In genomic region chr13:53219391-53219790, GRCm38 (mm10) we compare ENCODE assay signal across 28 mouse cellular contexts.
"Had no signal": no experiment of that assay in that cellular context is flagged by ENCODE, and none has a peak within 500 bp of the region (broad histone marks: within the 10 kb centered on the region; RNA-seq: fewer than 3 reads in every experiment).

No protein-coding gene starts in this region.

- H3K4me3 ChIP-seq: embryonic facial prominence, embryonic 10.5 days; embryonic facial prominence, embryonic 12.5 days; embryonic facial prominence, embryonic 13.5 days; embryonic facial prominence, embryonic 15.5 days; erythroblast, embryonic 14.5 days; forebrain, embryonic 10.5 days; forebrain, embryonic 12.5 days; forebrain, embryonic 13.5 days; forebrain, embryonic 15.5 days; gastrocnemius, adult 2 months had no signal

- H3K4me1 ChIP-seq: forebrain, embryonic 13.5 days; forebrain, embryonic 15.5 days had no signal

- H3K27ac ChIP-seq: embryonic facial prominence, embryonic 10.5 days; embryonic facial prominence, embryonic 12.5 days; embryonic facial prominence, embryonic 13.5 days; embryonic facial prominence, embryonic 15.5 days; forebrain, embryonic 10.5 days; forebrain, embryonic 12.5 days; forebrain, embryonic 13.5 days; forebrain, embryonic 15.5 days; gastrocnemius, adult 2 months had no signal

- DNase-seq: cerebellum, adult 2 months; cerebellum, adult 8-10 months; cerebellum, adult 9-10 months; cerebellum, adult 9-11 months; cerebellum, postnatal 10 days; cerebellum, postnatal 14 days; cerebellum, postnatal 25 days; cerebellum, postnatal 36 days; embryo, embryonic 11 days; forebrain, postnatal 0 days; gastrocnemius, adult 2 months; gastrocnemius, postnatal 10 days; gastrocnemius, postnatal 14 days; gastrocnemius, postnatal 25 days; gastrocnemius, postnatal 36 days; heart, adult 11 months; heart, adult 18-20 months had no signal

- H3K27me3 ChIP-seq: embryonic facial prominence, embryonic 12.5 days; embryonic facial prominence, embryonic 13.5 days; embryonic facial prominence, embryonic 15.5 days; forebrain, embryonic 12.5 days; forebrain, embryonic 13.5 days; forebrain, embryonic 15.5 days had no signal

- ATAC-seq: forebrain, embryonic 13.5 days; forebrain, embryonic 14.5 days; forebrain, embryonic 15.5 days; forebrain, embryonic 16.5 days; forebrain, postnatal 0 days had no signal

- H3K9me3 ChIP-seq: forebrain, embryonic 15.5 days had no signal

- H3K4me2 ChIP-seq: embryonic facial prominence, embryonic 12.5 days; embryonic facial prominence, embryonic 13.5 days; embryonic facial prominence, embryonic 15.5 days; forebrain, embryonic 12.5 days; forebrain, embryonic 13.5 days; forebrain, embryonic 15.5 days had no signal

- H3K36me3 ChIP-seq: embryonic facial prominence, embryonic 12.5 days; embryonic facial prominence, embryonic 13.5 days; embryonic facial prominence, embryonic 15.5 days; forebrain, embryonic 12.5 days; forebrain, embryonic 15.5 days had no signal

- H3K9ac ChIP-seq: embryonic facial prominence, embryonic 12.5 days; embryonic facial prominence, embryonic 13.5 days; embryonic facial prominence, embryonic 15.5 days; forebrain, embryonic 12.5 days; forebrain, embryonic 13.5 days; forebrain, embryonic 15.5 days; forebrain, postnatal 0 days had no signal
